27 mouse cellular contexts compared by ENCODE assay signal in genomic region chr17:13730980-13731726, GRCm38 (mm10). TPM values are rescaled to one million over a fixed set of nuclear protein-coding genes. Genes with fewer than 3 reads are reported as not detected.
A peak's percentile ranks its signal among the peaks of the same experiment; 100 is the strongest.
DNase-seq lines count a peak whose midpoint lies in the region; ATAC-seq and TF ChIP-seq lines count a peak whose summit lies in the region.
"Had no signal": no experiment of that assay in that cellular context is flagged by ENCODE, and none has a peak within 500 bp of the region (broad histone marks: within the 10 kb centered on the region; RNA-seq: fewer than 3 reads in every experiment).

No protein-coding gene starts in this region.

- H3K9ac ChIP-seq in hindbrain, embryonic 12.5 days: no peak overlapping the region
- H3K9ac ChIP-seq: embryonic facial prominence, embryonic 13.5 days; forebrain, embryonic 12.5 days; forebrain, embryonic 15.5 days; hindbrain, embryonic 15.5 days; intestine, embryonic 15.5 days had no signal

- H3K36me3 ChIP-seq in hindbrain, embryonic 12.5 days: no peaks in the 10 kb centered on the region
- no peaks in the 10 kb centered on the region for H3K36me3 ChIP-seq in hindbrain, embryonic 10.5 days
- H3K36me3 ChIP-seq in kidney, adult 2 months (ENCODE audit: control insufficient read depth, insufficient read depth, low read length): no peaks in the 10 kb centered on the region
- H3K36me3 ChIP-seq: embryonic facial prominence, embryonic 13.5 days; forebrain, embryonic 12.5 days; forebrain, embryonic 15.5 days; hindbrain, embryonic 15.5 days; intestine, embryonic 15.5 days had no signal

- H3K27me3 ChIP-seq in hindbrain, embryonic 12.5 days: no peaks in the 10 kb centered on the region
- H3K27me3 ChIP-seq in hindbrain, embryonic 10.5 days (ENCODE audit: insufficient read depth, poor library complexity, severe bottlenecking): no peaks in the 10 kb centered on the region
- H3K27me3 ChIP-seq in kidney, adult 2 months (replicated peaks; ENCODE audit: control insufficient read depth, insufficient read depth, low read length): no peaks in the 10 kb centered on the region
- H3K27me3 ChIP-seq: CH12.LX; embryonic facial prominence, embryonic 13.5 days; forebrain, embryonic 12.5 days; forebrain, embryonic 15.5 days; hindbrain, embryonic 15.5 days; intestine, embryonic 15.5 days had no signal

- no peak for TF ChIP-seq POLR2A in kidney, adult 2 months (IDR thresholded peaks at IDR 0.05; ENCODE audit: low read depth, low read length)

- H3K4me1 ChIP-seq in hindbrain, embryonic 12.5 days: no peaks in the 10 kb centered on the region
- H3K4me1 ChIP-seq in hindbrain, embryonic 10.5 days (replicated peaks): peaks cover 12% of the 10 kb centered on the region; the same call in 1 of the 2 replicates
- peaks cover 9% of the 10 kb centered on the region; the same call in 1 of the 2 replicates for H3K4me1 ChIP-seq in kidney, adult 2 months (ENCODE audit: control insufficient read depth, insufficient read depth, low read length)
- H3K4me1 ChIP-seq: forebrain, embryonic 12.5 days; forebrain, embryonic 15.5 days had no signal

- H3K27ac ChIP-seq in hindbrain, embryonic 12.5 days: no peak overlapping the region
- no peak overlapping the region for H3K27ac ChIP-seq in hindbrain, embryonic 10.5 days
- H3K27ac ChIP-seq in kidney, adult 2 months (ENCODE audit: insufficient read depth, low read depth, low read length): no peak overlapping the region
- H3K27ac ChIP-seq: embryonic facial prominence, embryonic 13.5 days; forebrain, embryonic 12.5 days; forebrain, embryonic 15.5 days; heart, adult 2 months; hindbrain, embryonic 15.5 days; intestine, embryonic 15.5 days had no signal

- ATAC-seq in hindbrain, embryonic 12.5 days (ENCODE audit: low FRiP score): 0 out of 2 replicates have a peak, but pooled peaks have one; percentile 14
- ATAC-seq: forebrain, embryonic 15.5 days; intestine, embryonic 15.5 days had no signal

- H3K4me2 ChIP-seq in hindbrain, embryonic 12.5 days (replicated peaks): no peak overlapping the region
- H3K4me2 ChIP-seq: embryonic facial prominence, embryonic 13.5 days; forebrain, embryonic 12.5 days; forebrain, embryonic 15.5 days; heart, embryonic 11.5 days; hindbrain, embryonic 15.5 days; intestine, embryonic 15.5 days had no signal

- DNase-seq in adrenal gland, adult 8-10 months: peak; percentile 37
- DNase-seq in adrenal gland, postnatal 25 days: no peak
- DNase-seq in hindbrain, embryonic 10.5 days (ENCODE audit: low spot score): no peak
- DNase-seq in kidney, adult 2 months: peak; percentile 67
- DNase-seq in kidney, postnatal 4 days: no peak
- peak; percentile 59 for DNase-seq in left cerebral cortex, postnatal 4 days
- DNase-seq in left cerebral cortex, adult 18-20 months (ENCODE audit: low spot score in 2 of 2): no peak
- DNase-seq: adrenal gland, postnatal 10 days; B cell, adult 2 months; cerebellum, adult 11-12 months; cerebellum, adult 8-10 months; cerebellum, postnatal 25 days; gastrocnemius, postnatal 25 days; heart, adult 2 months; kidney, adult 18-20 months had no signal

- intact Hi-C loops in left cerebral cortex, postnatal 4 days (cut with DNase I): no loop called here

- H3K4me3 ChIP-seq in hindbrain, embryonic 12.5 days: no peak overlapping the region
- H3K4me3 ChIP-seq in hindbrain, embryonic 10.5 days: no peak overlapping the region
- no peak overlapping the region for H3K4me3 ChIP-seq in kidney, adult 2 months (ENCODE audit: insufficient read depth, low read depth, low read length)
- H3K4me3 ChIP-seq: embryonic facial prominence, embryonic 13.5 days; erythroblast, embryonic 14.5 days; forebrain, embryonic 12.5 days; forebrain, embryonic 15.5 days; heart, adult 2 months; hindbrain, embryonic 15.5 days; intestine, embryonic 15.5 days had no signal

- 93% methylated on average over 6 of the region's 6 CpGs for WGBS in hindbrain, embryonic 12.5 days
- WGBS in hindbrain, embryonic 10.5 days: 90% methylated on average over 6 of the region's 6 CpGs
- WGBS in kidney, adult 2 months: 90% methylated on average over 6 of the region's 6 CpGs

- no peak for TF ChIP-seq CTCF in kidney, adult 2 months (conservative IDR thresholded peaks at IDR 0.05; ENCODE audit: insufficient read depth, insufficient read length, low read depth, low read length)

- no peaks in the 10 kb centered on the region for H3K9me3 ChIP-seq in hindbrain, embryonic 12.5 days (replicated peaks)
- no peaks in the 10 kb centered on the region for H3K9me3 ChIP-seq in hindbrain, embryonic 10.5 days
- H3K9me3 ChIP-seq: embryonic facial prominence, embryonic 13.5 days; forebrain, embryonic 12.5 days; forebrain, embryonic 15.5 days; hindbrain, embryonic 15.5 days; intestine, embryonic 15.5 days had no signal

RNA-seq across cellular contexts. Expression of gene Afdn, which starts 29.2 kb away (rescaled TPM):
- 100 to 1,000 TPM in 1 of 4 experiments, 10 to 100 TPM in 3; 67.5 to 117 (median 80.3) TPM for total RNA-seq in adrenal gland, adult 8-10 months (2022)
- total RNA-seq in adrenal gland, postnatal 25 days (2021): 81.1 and 93.8 TPM in 2 replicates
- polyA plus RNA-seq in hindbrain, embryonic 12.5 days (2016; fragmentation: Nextera tagmentation; extraction: Ambion mirVana): 153 and 156 TPM in 2 replicates
- 71.0 and 72.2 TPM in 2 replicates for polyA plus RNA-seq in hindbrain, embryonic 10.5 days (2016; fragmentation: Nextera tagmentation; extraction: Ambion mirVana)
- 35.1 and 42.3 TPM in 2 replicates for polyA plus RNA-seq in kidney, adult 2 months (2012; rRNA removed)
- total RNA-seq in left cerebral cortex, postnatal 4 days (2021): 100 to 1,000 TPM; 182 to 185 TPM
- total RNA-seq in left cerebral cortex, adult 18-20 months (2021): 100 to 1,000 TPM; 114 TPM
- polyA plus RNA-seq: erythroblast, embryonic 14.5 days had no signal

RNA-seq across cellular contexts. Expression of gene Tcte2, which starts 30.5 kb away (rescaled TPM):
- total RNA-seq in adrenal gland, adult 8-10 months (2022): 10 to 100 TPM in 2 of 4 experiments, 1 to 10 TPM in 2; 4.6 to 10.7 (median 7.6) TPM
- total RNA-seq in adrenal gland, postnatal 25 days (2021): 5.3 and 6.0 TPM in 2 replicates
- 13.9 and 17.2 TPM in 2 replicates for polyA plus RNA-seq in hindbrain, embryonic 12.5 days (2016; fragmentation: Nextera tagmentation; extraction: Ambion mirVana)
- polyA plus RNA-seq in hindbrain, embryonic 10.5 days (2016; fragmentation: Nextera tagmentation; extraction: Ambion mirVana): 4.4 and 7.5 TPM in 2 replicates
- polyA plus RNA-seq in kidney, adult 2 months (2012; rRNA removed): 4.3 and 5.1 TPM in 2 replicates
- 10 to 100 TPM; 24.6 to 30.6 TPM for total RNA-seq in left cerebral cortex, postnatal 4 days (2021)
- total RNA-seq in left cerebral cortex, adult 18-20 months (2021): 10 to 100 TPM; 22.2 to 25.0 TPM
- total RNA-seq: common myeloid progenitor, adult 5-6 weeks; hematopoietic stem cell, adult 5-6 weeks; MEL had no signal
- polyA plus RNA-seq: erythroblast, embryonic 14.5 days had no signal

Comparison
In these comparisons a context has a peak if more than half of its experiments do, and no peak if none do; other contexts are left out.
1. DNase-seq: peak in adrenal gland, adult 8-10 months (single experiment), kidney, adult 2 months (single experiment) and left cerebral cortex, postnatal 4 days (single experiment); none in adrenal gland, postnatal 25 days (single experiment), hindbrain, embryonic 10.5 days (single experiment), kidney, postnatal 4 days (0 of 2) and left cerebral cortex, adult 18-20 months (0 of 2).